Mouse (Mus musculus) myocyte (in vitro differentiated cells): ENCODE results near the gene Ipo4. TPM values are rescaled to one million over a fixed set of nuclear protein-coding genes. Genes with fewer than 3 reads are reported as not detected.

ENCODE experiments used
- H3K27me3 ChIP-seq: one replicate; pipeline ENCODE4 v1.6.1; 2011; ENCODE audit not compliant: control insufficient read depth, insufficient read depth, insufficient read length
- H3K36me3 ChIP-seq: one replicate; pipeline ENCODE4 v1.6.1; 2011; ENCODE audit not compliant: control insufficient read depth, insufficient read depth
- H3K4me2 ChIP-seq: one replicate; pipeline ENCODE4 v1.6.1; 2011; ENCODE audit warnings: low read depth, control low read depth
- H3K4me3 ChIP-seq: one replicate; pipeline ENCODE4 v1.5.1; 2011; ENCODE audit warnings: mild to moderate bottlenecking, control low read depth, moderate library complexity
- H3K79me2 ChIP-seq: one replicate; pipeline ENCODE4 v1.6.1; 2011; ENCODE audit not compliant: control insufficient read depth, insufficient read depth
- H3ac ChIP-seq: one replicate; pipeline ENCODE4 v1.6.1; 2011; ENCODE audit not compliant: control insufficient read depth, insufficient read length
- CEBPB ChIP-seq: IDR thresholded peaks from 2 replicates; pipeline ENCODE4 v1.6.1; 2011; ENCODE audit warnings: mild to moderate bottlenecking, moderate library complexity; ENCODE audit not compliant: poor library complexity, insufficient read depth, severe bottlenecking
- E2F4 ChIP-seq: IDR thresholded peaks from one replicate; pipeline ENCODE4 v1.6.1; 2011; ENCODE audit warnings: mild to moderate bottlenecking, control low read depth, moderate library complexity; ENCODE audit not compliant: insufficient read depth
- MAX ChIP-seq: IDR thresholded peaks from one replicate; pipeline ENCODE4 v1.6.1; 2011; ENCODE audit warnings: low read depth, mild to moderate bottlenecking, control low read depth
- MYOD1 ChIP-seq, 3 experiments: IDR thresholded peaks; one replicate each; pipeline ENCODE4 v1.6.1; 2011; ENCODE audit warnings: control low read depth in 2 of 3, low read depth in 2 of 3, mild to moderate bottlenecking in 2 of 3, moderate library complexity in 1 of 3; ENCODE audit not compliant: insufficient read length in 2 of 3, control insufficient read depth in 1 of 3
- MYOG ChIP-seq, 3 experiments: IDR thresholded peaks; one replicate each; pipeline ENCODE4 v1.6.1; 2011; ENCODE audit warnings: control low read depth in 2 of 3, low read depth in 2 of 3, mild to moderate bottlenecking in 2 of 3; ENCODE audit not compliant: insufficient read length in 2 of 3, control insufficient read depth in 1 of 3, insufficient read depth in 1 of 3
- POLR2A ChIP-seq: IDR thresholded peaks from one replicate; pipeline ENCODE4 v1.6.1; 2011; ENCODE audit warnings: low read depth, mild to moderate bottlenecking, control low read depth, moderate library complexity; ENCODE audit not compliant: insufficient read length
- POLR2AphosphoS2 ChIP-seq: IDR thresholded peaks from one replicate; pipeline ENCODE4 v1.6.1; 2011; ENCODE audit warnings: low read depth, control low read depth; ENCODE audit not compliant: insufficient read length
- REST ChIP-seq: IDR thresholded peaks from one replicate; pipeline ENCODE4 v1.6.1; 2011; ENCODE audit warnings: mild to moderate bottlenecking, control low read depth, moderate library complexity; ENCODE audit not compliant: insufficient read depth, insufficient read length
- SRF ChIP-seq: IDR thresholded peaks from one replicate; pipeline ENCODE4 v1.6.1; 2011; ENCODE audit warnings: low read depth; ENCODE audit not compliant: control insufficient read depth, insufficient read length
- TCF12 ChIP-seq: IDR thresholded peaks from one replicate; pipeline ENCODE4 v1.6.1; 2011; ENCODE audit warnings: mild to moderate bottlenecking, control low read depth; ENCODE audit not compliant: poor library complexity, insufficient read depth, severe bottlenecking
- TCF3 ChIP-seq: IDR thresholded peaks from one replicate; pipeline ENCODE4 v1.6.1; 2011; ENCODE audit warnings: low read depth, control low read depth; ENCODE audit not compliant: insufficient read length
- USF1 ChIP-seq: IDR thresholded peaks from one replicate; pipeline ENCODE4 v1.6.1; 2011; ENCODE audit warnings: low read depth, mild to moderate bottlenecking, control low read depth, moderate library complexity
- polyA plus RNA-seq: library from polyadenylated mRNA; unstranded; fragments of >200 nt; fragmentation: generic; extraction: Trizol; gene quantifications from one replicate; pipeline ENCODE4 v1.2.1, GENCODE M21; 2012; ENCODE audit warnings: missing spikeins

Gene Ipo4
- polyA plus RNA-seq, 1 experiment, result 109 TPM

DNA sequence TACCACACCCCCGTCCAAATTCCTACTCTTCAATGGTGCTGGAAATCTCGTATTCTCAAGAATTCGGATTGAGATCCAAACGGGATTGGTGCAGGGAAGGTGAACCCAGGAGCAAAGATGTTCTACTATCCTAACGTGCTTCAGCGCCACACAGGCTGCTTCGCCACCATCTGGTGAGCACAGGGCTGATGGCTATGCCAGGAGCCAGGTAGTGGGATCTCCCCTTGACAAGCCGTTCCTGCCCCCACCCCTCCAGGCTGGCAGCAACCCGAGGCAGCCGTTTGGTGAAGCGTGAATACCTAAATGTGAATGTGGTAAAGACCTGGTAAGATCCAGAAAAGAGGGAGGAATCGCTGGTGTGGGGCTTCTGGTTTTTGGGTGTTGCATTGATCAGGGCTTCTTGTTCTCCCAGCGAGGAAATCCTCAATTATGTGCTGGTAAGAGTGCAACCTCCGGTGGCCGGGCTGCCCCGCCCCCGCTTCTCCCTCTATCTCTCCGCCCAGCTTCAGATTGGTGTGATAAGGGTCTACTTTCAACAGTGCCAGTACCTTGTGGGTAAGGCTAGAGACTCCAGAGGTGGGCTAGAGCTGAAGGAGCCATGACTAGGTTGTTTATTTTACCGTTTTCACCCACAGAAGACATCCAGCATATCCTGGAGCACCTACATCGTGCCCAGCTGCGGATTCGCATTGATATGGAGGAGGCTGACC lies 17.1 kb downstream of the Ipo4 start:
- H3K4me2 ChIP-seq, result no peak overlapping the region
- H3K79me2 ChIP-seq, result no peaks in the 10 kb centered on the region
- H3K36me3 ChIP-seq, result no peaks in the 10 kb centered on the region
- TF ChIP-seq REST (no peak), MYOD1 (IDR thresholded peaks at IDR 0.05; ENCODE audit: control insufficient read depth in 1 of 3, insufficient read length in 2 of 3, low read depth in 2 of 3) (no peak), MAX (no peak), POLR2A (no peak), POLR2AphosphoS2 (no peak), USF1 (no peak), MYOG (IDR thresholded peaks at IDR 0.05; ENCODE audit: control insufficient read depth in 1 of 3, insufficient read depth in 1 of 3, insufficient read length in 2 of 3, low read depth in 2 of 3) (no peak), SRF (no peak), TCF12 (no peak), CEBPB (no peak), TCF3 (no peak), E2F4 (no peak)
- H3K27me3 ChIP-seq, result no peaks in the 10 kb centered on the region
- H3ac ChIP-seq, result no peak overlapping the region
- H3K4me3 ChIP-seq, result no peak overlapping the region

- Histone ChIP-seq H3K4me3 (no peak within 1 kb of the TSS), H3K27me3 (no peaks in the 10 kb centered on the region), H3K4me2 (no peak within 1 kb of the TSS), H3K79me2 (no peaks in the 10 kb centered on the region), H3ac (no peak within 1 kb of the TSS), H3K36me3 (no peaks in the 10 kb centered on the region)
- no peak for TF ChIP-seq TCF12
- no peak for TF ChIP-seq CEBPB
Measured at GRCm38 (mm10) chr14:55617822-55618221, 17.9 kb downstream of the Ipo4 start, which contains the start of gene Rec8. Rec8 (plus strand) TSS chr14:55618037.

GRCm38 (mm10) chr14:55616844-55617243 lies 18.9 kb downstream of the Ipo4 start:
- Histone ChIP-seq H3K4me3 (no peak overlapping the region), H3K79me2 (no peaks in the 10 kb centered on the region), H3K36me3 (no peaks in the 10 kb centered on the region), H3K4me2 (no peak overlapping the region), H3ac (no peak overlapping the region), H3K27me3 (no peaks in the 10 kb centered on the region)
- TF ChIP-seq MYOG (IDR thresholded peaks at IDR 0.05; ENCODE audit: control insufficient read depth in 1 of 3, insufficient read depth in 1 of 3, insufficient read length in 2 of 3, low read depth in 2 of 3) (no peak), E2F4 (no peak), POLR2A (no peak), USF1 (no peak), POLR2AphosphoS2 (no peak), REST (no peak), MAX (no peak), MYOD1 (IDR thresholded peaks at IDR 0.05; ENCODE audit: control insufficient read depth in 1 of 3, insufficient read length in 2 of 3, low read depth in 2 of 3) (no peak), TCF12 (no peak), SRF (no peak), TCF3 (no peak), CEBPB (no peak)

- H3K79me2 ChIP-seq, result no peaks in the 10 kb centered on the region
- H3K4me2 ChIP-seq, result no peak overlapping the region
- TF ChIP-seq E2F4 (no peak), SRF (no peak), MYOD1 (IDR thresholded peaks at IDR 0.05; ENCODE audit: control insufficient read depth in 1 of 3, insufficient read length in 2 of 3, low read depth in 2 of 3) (no peak), TCF12 (no peak), USF1 (no peak), POLR2A (no peak), MYOG (IDR thresholded peaks at IDR 0.05; ENCODE audit: control insufficient read depth in 1 of 3, insufficient read depth in 1 of 3, insufficient read length in 2 of 3, low read depth in 2 of 3) (no peak), CEBPB (no peak), REST (no peak), MAX (no peak), TCF3 (no peak), POLR2AphosphoS2 (no peak)
- no peak overlapping the region for H3ac ChIP-seq
- no peaks in the 10 kb centered on the region for H3K36me3 ChIP-seq
- H3K27me3 ChIP-seq, result no peaks in the 10 kb centered on the region
- H3K4me3 ChIP-seq, result no peak overlapping the region
Measured at GRCm38 (mm10) chr14:55615876-55616275, 19.9 kb downstream of the Ipo4 start.

- H3ac ChIP-seq, result no peak overlapping the region
- no peak overlapping the region for H3K4me2 ChIP-seq
- no peak for TF ChIP-seq CEBPB
- no peak for TF ChIP-seq MYOG (IDR thresholded peaks at IDR 0.05; ENCODE audit: control insufficient read depth in 1 of 3, insufficient read depth in 1 of 3, insufficient read length in 2 of 3, low read depth in 2 of 3)
- TF ChIP-seq SRF, result no peak
- no peak for TF ChIP-seq REST
- no peak for TF ChIP-seq POLR2AphosphoS2
- TF ChIP-seq POLR2A, result no peak
- no peak for TF ChIP-seq TCF3
- TF ChIP-seq MYOD1 (IDR thresholded peaks at IDR 0.05; ENCODE audit: control insufficient read depth in 1 of 3, insufficient read length in 2 of 3, low read depth in 2 of 3), result no peak
- no peak for TF ChIP-seq USF1
- TF ChIP-seq MAX, result no peak
- TF ChIP-seq TCF12, result no peak
- no peak for TF ChIP-seq E2F4
- H3K4me3 ChIP-seq, result no peak overlapping the region
- no peaks in the 10 kb centered on the region for H3K79me2 ChIP-seq
- peaks cover 2% of the 10 kb centered on the region for H3K36me3 ChIP-seq
- no peaks in the 10 kb centered on the region for H3K27me3 ChIP-seq
Measured at GRCm38 (mm10) chr14:55614565-55615178, 21.1 kb downstream of the Ipo4 start.
